Mouse (Mus musculus): ENCODE results near the gene Cdkn3. TPM values are rescaled to one million over a fixed set of nuclear protein-coding genes. Genes with fewer than 3 reads are reported as not detected.

Gene Cdkn3
- polyA plus RNA-seq (2014; fragmentation: Illumina TruSeq; extraction: RNeasy Lipid Tissue Mini Kit (QIAGEN cat#74804); ENCODE audit: low read depth, low replicate concordance) = 6.4 TPM

DNA sequence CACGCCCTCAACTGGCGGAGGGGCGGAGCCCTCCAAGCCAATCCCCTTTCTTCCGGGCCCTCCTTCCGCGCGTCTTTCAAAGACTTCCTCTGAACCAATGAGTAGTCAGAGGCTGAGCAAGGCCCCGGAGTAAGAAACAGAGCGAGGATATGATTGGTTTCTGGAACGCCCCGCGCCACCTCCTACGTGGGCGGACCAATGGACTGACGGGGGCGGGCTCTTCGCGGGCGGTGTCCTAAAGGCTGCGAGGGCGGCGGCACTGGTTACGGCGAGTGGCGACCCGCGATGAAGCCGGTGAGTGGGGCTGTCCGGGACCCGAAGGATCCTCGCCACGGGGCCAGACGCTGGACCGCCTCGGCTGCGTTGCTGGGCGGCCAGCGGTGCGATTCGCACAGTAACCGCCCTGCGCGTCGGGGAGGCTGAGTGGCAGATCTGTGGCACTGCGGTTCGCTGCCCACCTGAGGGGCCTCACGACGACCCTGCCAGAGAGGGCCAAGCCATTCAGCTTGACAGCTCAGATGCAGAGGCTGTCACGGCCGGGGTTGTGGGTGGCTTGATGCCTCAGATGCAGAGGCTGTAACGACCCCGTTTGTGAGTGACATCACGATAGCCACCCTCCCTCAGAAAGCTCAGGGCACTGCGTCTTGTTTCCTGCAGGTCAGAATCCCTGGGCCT lies at the start of gene Cdkn3:
Gene Cdkn3 (plus strand): TSS at position 187 of the 675 bp plus-strand sequence.

GRCm38 (mm10) chr14:46787787-46788504 lies 27.6 kb downstream of the Cdkn3 start, which contains the start of gene Cnih1:
Cnih1 (minus strand) TSS chr14:46788411.

Other genes starting within 250 kb of the Cdkn3 start
- gene Cnih1, start 27.9 kb downstream of the Cdkn3 start, polyA plus RNA-seq (2014; fragmentation: Illumina TruSeq; extraction: RNeasy Lipid Tissue Mini Kit (QIAGEN cat#74804); ENCODE audit: low read depth, low replicate concordance) = 101 TPM
- 49.2 TPM for gene Gmfb, start 61.7 kb downstream of the Cdkn3 start, polyA plus RNA-seq (2014; fragmentation: Illumina TruSeq; extraction: RNeasy Lipid Tissue Mini Kit (QIAGEN cat#74804); ENCODE audit: low read depth, low replicate concordance)
- 36.4 TPM for gene Cgrrf1, start 71.6 kb downstream of the Cdkn3 start, polyA plus RNA-seq (2014; fragmentation: Illumina TruSeq; extraction: RNeasy Lipid Tissue Mini Kit (QIAGEN cat#74804); ENCODE audit: low read depth, low replicate concordance)
- 10.3 TPM for gene Samd4, start 122.3 kb downstream of the Cdkn3 start, polyA plus RNA-seq (2014; fragmentation: Illumina TruSeq; extraction: RNeasy Lipid Tissue Mini Kit (QIAGEN cat#74804); ENCODE audit: low read depth, low replicate concordance)

Data from adipose tissue, adult 10 weeks (tissue).